Mouse (Mus musculus): ENCODE results near the gene Plch2.
A peak's percentile ranks its signal among the peaks of the same experiment; 100 is the strongest.

Gene Plch2

GRCm38 (mm10) chr4:155020813-155021212 lies 35.8 kb downstream of the Plch2 start:
- no peak for DNase-seq (ENCODE audit: low spot score in 2 of 2)

- DNase-seq (ENCODE audit: low spot score in 2 of 2), result no peak
Measured at GRCm38 (mm10) chr4:155020141-155020540, 36.4 kb downstream of the Plch2 start.

- peak in 1 of 2 experiments; percentile 32 for DNase-seq (ENCODE audit: low spot score in 2 of 2)
Measured at GRCm38 (mm10) chr4:155019336-155019847, 37.2 kb downstream of the Plch2 start.

- no peak for DNase-seq (ENCODE audit: low spot score in 2 of 2)
Measured at GRCm38 (mm10) chr4:155018601-155019335, 37.8 kb downstream of the Plch2 start.

GRCm38 (mm10) chr4:155018066-155018465 lies 38.5 kb downstream of the Plch2 start:
- no peak for DNase-seq (ENCODE audit: low spot score in 2 of 2)

GRCm38 (mm10) chr4:155017253-155017878 lies 39.2 kb downstream of the Plch2 start:
- DNase-seq (ENCODE audit: low spot score in 2 of 2), result no peak

GRCm38 (mm10) chr4:155016807-155017206 lies 39.8 kb downstream of the Plch2 start:
- DNase-seq (ENCODE audit: low spot score in 2 of 2), result no peak

- no peak for DNase-seq (ENCODE audit: low spot score in 2 of 2)
Measured at GRCm38 (mm10) chr4:155015550-155015949, 41.0 kb downstream of the Plch2 start.

GRCm38 (mm10) chr4:155014791-155015190 lies 41.8 kb downstream of the Plch2 start:
- no peak for DNase-seq (ENCODE audit: low spot score in 2 of 2)

GRCm38 (mm10) chr4:155014244-155014643 lies 42.3 kb downstream of the Plch2 start:
- no peak for DNase-seq (ENCODE audit: low spot score in 2 of 2)

- peak; percentile 37 to 67 for DNase-seq (ENCODE audit: low spot score in 2 of 2)
Measured at GRCm38 (mm10) chr4:155012788-155013187, 43.8 kb downstream of the Plch2 start.

- DNase-seq (ENCODE audit: low spot score in 2 of 2), result no peak
Measured at GRCm38 (mm10) chr4:155012115-155012514, 44.5 kb downstream of the Plch2 start.

- DNase-seq (ENCODE audit: low spot score in 2 of 2), result no peak
Measured at GRCm38 (mm10) chr4:155011312-155012025, 45.1 kb downstream of the Plch2 start.

- no peak for DNase-seq (ENCODE audit: low spot score in 2 of 2)
Measured at GRCm38 (mm10) chr4:155010870-155011269, 45.7 kb downstream of the Plch2 start.

- DNase-seq (ENCODE audit: low spot score in 2 of 2), result no peak
Measured at GRCm38 (mm10) chr4:155009216-155009615, 47.4 kb downstream of the Plch2 start.

GRCm38 (mm10) chr4:155008075-155008474 lies 48.5 kb downstream of the Plch2 start:
- DNase-seq (ENCODE audit: low spot score in 2 of 2), result no peak

GRCm38 (mm10) chr4:155007641-155008040 lies 48.9 kb downstream of the Plch2 start:
- no peak for DNase-seq (ENCODE audit: low spot score in 2 of 2)

GRCm38 (mm10) chr4:155006296-155006695 lies 50.3 kb downstream of the Plch2 start:
- DNase-seq (ENCODE audit: low spot score in 2 of 2), result no peak

- no peak for DNase-seq (ENCODE audit: low spot score in 2 of 2)
Measured at GRCm38 (mm10) chr4:155005278-155005677, 51.3 kb downstream of the Plch2 start.

GRCm38 (mm10) chr4:154999379-154999778 lies 57.2 kb downstream of the Plch2 start:
- no peak for DNase-seq (ENCODE audit: low spot score in 2 of 2)

- DNase-seq (ENCODE audit: low spot score in 2 of 2), result no peak
Measured at GRCm38 (mm10) chr4:154996572-154997154, 59.9 kb downstream of the Plch2 start.

GRCm38 (mm10) chr4:154994876-154995275 lies 61.7 kb downstream of the Plch2 start:
- no peak for DNase-seq (ENCODE audit: low spot score in 2 of 2)

Measured in urinary bladder, postnatal 4 days (tissue).